Mouse (Mus musculus) midbrain, embryonic 12.5 days (tissue): ENCODE measurements around the gene Tead1. TPM values are rescaled to one million over a fixed set of nuclear protein-coding genes. Genes with fewer than 3 reads are reported as not detected.

ENCODE experiments used
- ATAC-seq: fragments of 200-750 bp; cut with Nextera tagmentation; 2 replicates; pipeline ENCODE4 v1.8.0; 2017; ENCODE audit warnings: low read depth, moderate TSS enrichment, moderate library complexity; ENCODE audit not compliant: low FRiP score
- H3K27ac ChIP-seq: fragments of 300-500 bp; sonication (generic); replicated peaks from 2 replicates; pipeline ENCODE4 v1.5.1; 2016; ENCODE audit warnings: mild to moderate bottlenecking
- H3K27me3 ChIP-seq: fragments of 300-500 bp; sonication (generic); 2 replicates; pipeline ENCODE4 v1.6.1; 2016; ENCODE audit warnings: mild to moderate bottlenecking
- H3K36me3 ChIP-seq: fragments of 300-500 bp; sonication (generic); 2 replicates; pipeline ENCODE4 v1.6.1; 2016
- H3K4me1 ChIP-seq: fragments of 300-500 bp; sonication (generic); 2 replicates; pipeline ENCODE4 v1.6.1; 2016
- H3K4me2 ChIP-seq: fragments of 300-500 bp; sonication (generic); replicated peaks from 2 replicates; pipeline ENCODE4 v1.6.1; 2016; ENCODE audit warnings: mild to moderate bottlenecking, moderate library complexity
- H3K4me3 ChIP-seq: fragments of 300-500 bp; sonication (generic); 2 replicates; pipeline ENCODE4 v1.5.1; 2016; ENCODE audit warnings: mild to moderate bottlenecking
- H3K9ac ChIP-seq: fragments of 300-500 bp; sonication (generic); replicated peaks from 2 replicates; pipeline ENCODE4 v1.6.1; 2016; ENCODE audit warnings: mild to moderate bottlenecking, moderate library complexity
- H3K9me3 ChIP-seq: fragments of 300-500 bp; sonication (generic); 2 replicates; pipeline ENCODE4 v1.6.1; 2016; ENCODE audit warnings: mild to moderate bottlenecking
- WGBS: fragments of 180-500 bp; shearing (Covaris S2); methylation state at CpG from one replicate; pipeline ENCODE4 v1.1.7; 2016; 5-methylcytosine and 5-hydroxymethylcytosine counted together
- polyA plus RNA-seq: library from polyadenylated mRNA; unstranded; fragments of >200 nt; fragmentation: Nextera tagmentation; extraction: Ambion mirVana; gene quantifications from 2 replicates; pipeline ENCODE4 v1.2.1, GENCODE M21; 2016

The Tead1 gene
- polyA plus RNA-seq, 1 experiment from 2014 or later = 20.5 TPM

DNA sequence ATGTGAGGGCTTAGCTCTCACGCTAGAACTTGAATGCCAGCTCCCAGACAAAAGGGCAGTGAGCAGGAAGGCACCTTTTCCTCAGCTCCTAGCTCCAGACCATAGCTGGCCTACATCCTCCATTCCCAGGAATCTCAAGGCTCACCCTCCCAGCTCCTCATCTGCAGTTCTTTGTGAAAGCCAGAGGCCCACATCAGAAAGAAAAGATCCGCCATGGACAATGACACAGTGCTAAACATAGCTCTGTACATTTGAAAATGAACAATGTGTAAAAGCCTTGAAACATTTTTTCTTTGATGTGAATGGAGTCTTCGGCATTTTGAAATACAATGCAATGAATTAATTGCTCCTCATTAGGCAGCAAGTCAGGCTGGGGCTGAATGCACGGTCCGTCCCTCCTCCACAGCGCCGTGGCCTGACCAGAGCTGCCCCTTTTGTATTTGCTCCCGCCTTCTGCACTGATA, 172.2 kb downstream of the Tead1 start:
- Histone ChIP-seq H3K27me3 (no peaks in the 10 kb centered on the region), H3K4me3 (no peak overlapping the region), H3K9ac (no peak overlapping the region), H3K9me3 (no peaks in the 10 kb centered on the region), H3K4me2 (0 out of 2 replicates have a peak overlapping the region, but pooled peaks have one; percentile 8), H3K4me1 (peaks cover 58% of the 10 kb centered on the region), H3K27ac (peak overlapping the region; percentile 62), H3K36me3 (peaks cover 5% of the 10 kb centered on the region; the same call in 1 of the 2 replicates)
- WGBS = 18% methylated on average over 8 of the region's 8 CpGs
- ATAC-seq = peak; percentile 75; the same call in 1 of the 2 replicates

DNA sequence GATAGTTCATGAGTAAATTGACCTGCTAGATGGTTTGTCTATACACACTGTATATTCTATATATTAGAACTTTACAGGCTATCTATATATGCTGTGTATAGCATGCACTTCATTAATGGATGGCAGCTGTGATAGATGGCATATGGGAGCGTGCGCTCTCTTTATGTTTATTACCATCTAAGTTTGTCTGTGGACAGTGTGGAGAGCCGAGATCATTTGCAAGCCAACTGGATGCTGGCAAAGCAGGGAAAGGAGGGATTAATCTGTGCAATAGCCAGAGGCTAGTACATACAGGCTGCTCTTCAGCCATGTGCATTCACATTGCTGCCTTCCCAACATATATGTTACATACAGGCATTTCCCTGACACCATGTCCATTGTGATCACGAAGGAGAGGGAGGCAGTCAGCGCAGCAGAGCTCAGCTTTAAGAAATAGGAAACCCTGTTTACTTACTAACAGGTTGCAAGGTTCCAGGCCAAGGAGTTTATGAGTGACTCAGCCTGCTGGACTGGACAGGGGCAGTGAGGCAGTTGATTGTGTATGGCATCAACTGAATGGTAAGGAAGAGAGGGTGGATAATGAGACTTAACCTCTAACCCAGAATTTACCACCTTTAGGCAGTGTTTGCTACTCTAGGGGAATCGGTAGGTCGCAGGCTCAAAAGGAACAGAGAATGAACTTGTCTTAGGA, 173.2 kb downstream of the Tead1 start:
- 52% methylated on average over 7 of the region's 7 CpGs for WGBS
- Histone ChIP-seq H3K4me3 (no peak overlapping the region), H3K27ac (no peak overlapping the region), H3K4me1 (peaks cover 62% of the 10 kb centered on the region), H3K4me2 (no peak overlapping the region), H3K27me3 (no peaks in the 10 kb centered on the region), H3K36me3 (peaks cover 5% of the 10 kb centered on the region; the same call in 1 of the 2 replicates), H3K9me3 (no peaks in the 10 kb centered on the region), H3K9ac (no peak overlapping the region)
- ATAC-seq = no peak

DNA sequence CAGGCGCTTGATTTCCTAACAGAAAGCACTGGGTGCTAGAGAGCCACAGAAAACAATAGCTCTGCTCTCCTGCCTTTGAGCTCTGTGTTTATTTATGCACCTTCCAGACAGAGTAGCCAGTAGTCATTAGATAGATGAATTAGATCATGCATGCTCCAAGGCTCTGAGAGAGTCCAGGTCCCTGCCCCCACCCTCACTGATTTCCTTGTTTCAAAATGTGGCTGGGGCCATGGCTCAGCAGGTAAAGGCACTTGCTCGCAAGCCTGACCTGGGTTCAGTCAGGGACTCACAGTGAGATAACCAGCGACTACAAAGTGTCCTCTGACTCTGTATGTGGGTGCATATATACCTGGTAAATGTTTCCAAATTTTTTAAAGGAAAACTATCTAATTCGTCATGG, 174.7 kb downstream of the Tead1 start:
- Histone ChIP-seq H3K9ac (no peak overlapping the region), H3K4me1 (peaks cover 62% of the 10 kb centered on the region), H3K4me3 (no peak overlapping the region), H3K27me3 (no peaks in the 10 kb centered on the region), H3K4me2 (no peak overlapping the region), H3K27ac (no peak overlapping the region), H3K9me3 (no peaks in the 10 kb centered on the region), H3K36me3 (peaks cover 15% of the 10 kb centered on the region; the same call in 1 of the 2 replicates)
- ATAC-seq = no peak
- 68% methylated on average over 4 of the region's 4 CpGs for WGBS

DNA sequence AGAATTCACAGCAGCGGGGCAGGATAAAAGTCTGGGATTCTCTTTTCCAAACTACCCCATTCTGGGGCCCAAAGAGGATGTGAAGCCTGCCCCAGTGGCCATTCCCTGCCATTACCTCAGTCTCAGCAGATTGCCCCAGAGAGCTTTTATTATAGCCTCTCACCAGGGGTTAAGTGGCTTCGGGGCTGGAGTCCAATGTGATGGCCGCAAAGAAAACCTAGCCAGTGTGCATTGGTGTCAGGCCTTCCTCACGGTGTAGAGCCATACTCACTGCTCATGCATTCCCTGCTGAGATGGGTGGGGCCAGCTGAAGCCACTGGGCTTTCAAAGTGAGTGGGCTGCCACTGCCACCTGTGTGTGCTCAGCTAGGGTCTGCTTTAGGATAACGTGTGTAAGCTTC, 175.4 kb downstream of the Tead1 start:
- no peaks in the 10 kb centered on the region for H3K27me3 ChIP-seq
- peaks cover 15% of the 10 kb centered on the region; the same call in 1 of the 2 replicates for H3K36me3 ChIP-seq
- peaks cover 62% of the 10 kb centered on the region for H3K4me1 ChIP-seq
- no peaks in the 10 kb centered on the region for H3K9me3 ChIP-seq
- H3K4me2 ChIP-seq = no peak overlapping the region
- WGBS = 19% methylated on average over 5 of the region's 5 CpGs
- H3K27ac ChIP-seq = no peak overlapping the region
- no peak overlapping the region for H3K4me3 ChIP-seq
- no peak overlapping the region for H3K9ac ChIP-seq
- no peak; the same call in 1 of the 2 replicates for ATAC-seq

DNA sequence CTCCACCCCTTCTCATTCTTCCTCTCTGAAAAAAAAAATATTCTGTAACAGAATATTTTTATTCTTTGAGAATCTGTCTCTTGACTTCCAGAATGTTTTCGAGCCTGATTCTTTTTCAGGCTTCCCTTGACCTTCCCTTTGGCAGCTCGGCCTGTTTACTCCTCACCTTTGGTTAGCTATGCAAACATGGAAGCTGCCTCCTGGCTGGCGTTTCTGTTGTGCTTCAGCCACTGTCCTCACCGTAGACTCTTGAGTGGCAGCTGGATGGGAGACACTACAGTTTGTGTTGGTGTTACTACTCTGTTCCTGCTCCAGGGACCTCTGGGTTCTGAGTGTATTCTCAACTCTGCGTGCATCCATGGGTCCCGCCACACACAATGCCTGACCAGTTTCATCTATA, 176.3 kb downstream of the Tead1 start:
- Histone ChIP-seq H3K4me1 (peaks cover 56% of the 10 kb centered on the region), H3K27ac (no peak overlapping the region), H3K4me3 (no peak overlapping the region), H3K9ac (no peak overlapping the region), H3K9me3 (no peaks in the 10 kb centered on the region), H3K36me3 (peaks cover 10% of the 10 kb centered on the region; the same call in 1 of the 2 replicates), H3K27me3 (no peaks in the 10 kb centered on the region), H3K4me2 (no peak overlapping the region)
- WGBS = 72% methylated on average over 6 of the region's 6 CpGs
- ATAC-seq = no peak

DNA sequence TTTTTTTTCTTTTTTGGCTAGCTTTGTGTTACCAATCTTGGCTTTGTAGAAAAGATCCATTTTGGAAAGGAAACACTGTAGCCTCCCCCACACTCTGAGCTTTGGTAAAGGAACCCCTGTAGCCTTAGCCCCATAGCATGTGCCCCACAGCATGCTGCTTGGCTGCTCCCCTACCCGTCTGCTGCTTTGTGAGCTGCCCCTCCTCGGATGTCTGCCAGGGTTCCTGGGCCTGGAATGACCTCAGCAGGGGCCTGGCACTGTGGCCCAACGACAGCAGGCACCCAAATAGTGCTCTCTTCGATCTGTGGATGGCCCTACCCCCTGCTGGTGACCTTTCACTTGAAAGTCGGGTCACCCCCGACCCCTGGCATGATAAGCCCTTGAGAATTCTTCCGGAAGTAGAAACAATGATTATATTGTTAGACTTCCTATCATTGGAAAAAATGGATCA, 177.0 kb downstream of the Tead1 start:
- 25% methylated on average over 7 of the region's 7 CpGs for WGBS
- H3K27ac ChIP-seq = no peak overlapping the region
- no peak for ATAC-seq

DNA sequence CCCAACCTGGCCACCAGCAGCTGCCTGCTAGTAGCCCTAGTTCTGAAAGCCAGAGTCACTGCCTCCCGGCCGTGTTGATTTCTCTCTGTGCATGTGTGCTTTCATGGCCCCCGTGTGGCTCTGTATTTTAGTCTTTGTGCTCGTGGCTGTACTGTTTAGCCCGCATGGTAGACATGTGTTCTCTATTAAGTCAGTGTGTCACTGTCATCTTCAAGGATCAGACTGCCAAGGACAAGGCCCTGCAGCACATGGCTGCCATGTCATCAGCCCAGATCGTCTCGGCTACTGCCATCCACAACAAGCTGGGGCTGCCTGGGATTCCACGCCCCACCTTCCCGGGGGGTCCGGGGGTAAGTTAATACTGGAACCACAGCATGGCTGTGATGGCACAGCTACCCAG, 177.5 kb downstream of the Tead1 start:
- peaks cover 45% of the 10 kb centered on the region for H3K4me1 ChIP-seq
- H3K4me3 ChIP-seq = no peak overlapping the region
- no peaks in the 10 kb centered on the region for H3K27me3 ChIP-seq
- H3K9ac ChIP-seq = no peak overlapping the region
- ATAC-seq = no peak
- WGBS = 72% methylated on average over 10 of the region's 10 CpGs
- H3K36me3 ChIP-seq = peaks cover 15% of the 10 kb centered on the region; the same call in 1 of the 2 replicates
- no peak overlapping the region for H3K4me2 ChIP-seq
- H3K27ac ChIP-seq = no peak overlapping the region
- no peaks in the 10 kb centered on the region for H3K9me3 ChIP-seq

More for the DNA sequence above, 177.0 kb downstream of the Tead1 start:
- no peak overlapping the region for H3K4me3 ChIP-seq
- no peak overlapping the region for H3K9ac ChIP-seq
- H3K36me3 ChIP-seq = peaks cover 11% of the 10 kb centered on the region; the same call in 1 of the 2 replicates
- no peak overlapping the region for H3K4me2 ChIP-seq
- H3K9me3 ChIP-seq = no peaks in the 10 kb centered on the region
- no peaks in the 10 kb centered on the region for H3K27me3 ChIP-seq
- peaks cover 49% of the 10 kb centered on the region for H3K4me1 ChIP-seq

DNA sequence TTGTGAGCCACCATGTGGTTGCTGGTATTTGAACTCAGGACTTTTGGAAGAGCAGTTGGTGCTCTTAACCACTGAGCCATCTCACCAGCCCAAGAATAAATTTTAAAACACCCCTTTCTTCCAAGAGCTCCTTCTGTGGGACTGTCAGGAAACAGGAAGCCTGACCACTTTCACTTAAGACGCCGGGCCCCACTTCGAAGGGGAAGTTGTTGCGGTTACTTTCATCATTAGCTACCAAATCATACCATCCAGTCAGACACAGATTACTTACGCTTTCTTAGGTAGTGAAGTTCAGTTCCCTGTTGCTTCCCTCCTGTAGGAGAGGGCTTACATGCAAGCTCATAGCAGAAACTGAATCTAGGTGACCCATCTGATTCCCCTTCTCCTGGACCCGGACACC, 180.8 kb downstream of the Tead1 start:
- H3K27me3 ChIP-seq = no peaks in the 10 kb centered on the region
- no peak overlapping the region for H3K4me2 ChIP-seq
- H3K9me3 ChIP-seq = no peaks in the 10 kb centered on the region
- 93% methylated on average over 6 of the region's 6 CpGs for WGBS
- no peak for ATAC-seq
- H3K36me3 ChIP-seq = peaks cover 44% of the 10 kb centered on the region
- no peak overlapping the region for H3K9ac ChIP-seq
- H3K27ac ChIP-seq = no peak overlapping the region
- peaks cover 15% of the 10 kb centered on the region for H3K4me1 ChIP-seq
- H3K4me3 ChIP-seq = no peak overlapping the region

DNA sequence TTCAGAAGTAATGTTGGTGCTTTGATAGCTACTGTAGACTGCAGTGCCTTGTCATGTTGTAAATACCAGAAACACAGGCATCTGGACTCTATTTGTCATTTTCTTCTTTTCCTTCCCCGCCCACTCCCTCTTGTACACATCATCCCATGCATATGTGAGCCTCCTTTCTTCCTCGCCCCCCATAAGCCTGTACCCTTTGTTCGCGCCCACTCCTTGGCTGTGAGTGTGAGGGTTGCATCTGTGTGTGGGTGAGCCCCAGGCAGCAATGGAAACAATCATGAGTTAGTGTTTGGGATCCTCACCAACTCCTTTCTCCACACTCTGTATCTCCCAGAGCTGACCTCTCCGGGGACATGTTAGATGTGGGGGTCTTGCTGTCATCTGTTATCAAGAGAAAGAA, 183.0 kb downstream of the Tead1 start:
- 92% methylated on average over 5 of the region's 5 CpGs for WGBS
- ATAC-seq = no peak
- H3K27ac ChIP-seq = no peak overlapping the region
- no peak overlapping the region for H3K4me3 ChIP-seq
- H3K4me2 ChIP-seq = no peak overlapping the region
- H3K27me3 ChIP-seq = no peaks in the 10 kb centered on the region
- H3K9ac ChIP-seq = no peak overlapping the region
- H3K36me3 ChIP-seq = peaks cover 44% of the 10 kb centered on the region
- no peaks in the 10 kb centered on the region for H3K9me3 ChIP-seq
- H3K4me1 ChIP-seq = no peaks in the 10 kb centered on the region

DNA sequence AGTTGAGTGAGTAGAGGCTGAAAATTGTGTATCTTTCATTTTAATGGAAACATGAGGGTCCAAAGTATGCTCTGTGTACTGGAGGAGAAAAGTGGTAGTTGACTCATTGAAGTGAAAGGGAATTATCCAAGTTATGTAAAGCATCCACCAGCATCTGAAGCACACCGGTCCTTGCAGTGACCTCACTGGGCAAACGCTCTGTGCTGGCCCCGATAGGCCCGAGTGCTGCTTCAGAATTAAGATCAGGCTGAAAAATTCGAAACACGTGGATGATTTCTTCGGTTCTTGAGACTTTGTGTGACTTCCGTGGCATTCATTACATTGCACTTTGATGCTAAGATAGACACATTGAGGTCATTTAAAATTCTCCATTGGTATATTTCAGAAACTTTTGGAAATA, 185.1 kb downstream of the Tead1 start:
- Histone ChIP-seq H3K4me1 (peaks cover 5% of the 10 kb centered on the region; the same call in 1 of the 2 replicates), H3K27ac (no peak overlapping the region), H3K4me3 (no peak overlapping the region), H3K36me3 (peaks cover 34% of the 10 kb centered on the region), H3K27me3 (no peaks in the 10 kb centered on the region), H3K9me3 (no peaks in the 10 kb centered on the region), H3K9ac (no peak overlapping the region), H3K4me2 (no peak overlapping the region)
- 92% methylated on average over 8 of the region's 8 CpGs for WGBS
- ATAC-seq = no peak

DNA sequence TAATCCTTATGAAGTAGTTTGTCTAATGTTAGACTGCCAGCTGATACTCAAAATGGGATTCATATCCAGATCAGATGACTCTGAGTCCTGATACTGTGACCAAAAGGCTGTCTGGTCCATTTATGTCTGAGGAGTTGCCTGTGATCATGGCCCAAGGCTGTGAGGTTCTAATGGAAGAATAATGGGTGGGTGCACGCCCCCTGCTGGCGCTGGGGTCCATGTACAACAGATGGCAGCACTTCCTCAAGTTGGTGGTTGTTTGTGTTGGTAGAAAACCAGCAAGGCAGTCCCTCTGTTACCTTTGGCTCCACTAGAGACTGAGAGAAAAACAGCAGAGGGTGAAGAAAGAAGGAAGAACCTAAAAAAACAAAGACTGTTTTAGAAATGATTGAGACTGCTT, 186.6 kb downstream of the Tead1 start:
- H3K36me3 ChIP-seq = peaks cover 40% of the 10 kb centered on the region

DNA sequence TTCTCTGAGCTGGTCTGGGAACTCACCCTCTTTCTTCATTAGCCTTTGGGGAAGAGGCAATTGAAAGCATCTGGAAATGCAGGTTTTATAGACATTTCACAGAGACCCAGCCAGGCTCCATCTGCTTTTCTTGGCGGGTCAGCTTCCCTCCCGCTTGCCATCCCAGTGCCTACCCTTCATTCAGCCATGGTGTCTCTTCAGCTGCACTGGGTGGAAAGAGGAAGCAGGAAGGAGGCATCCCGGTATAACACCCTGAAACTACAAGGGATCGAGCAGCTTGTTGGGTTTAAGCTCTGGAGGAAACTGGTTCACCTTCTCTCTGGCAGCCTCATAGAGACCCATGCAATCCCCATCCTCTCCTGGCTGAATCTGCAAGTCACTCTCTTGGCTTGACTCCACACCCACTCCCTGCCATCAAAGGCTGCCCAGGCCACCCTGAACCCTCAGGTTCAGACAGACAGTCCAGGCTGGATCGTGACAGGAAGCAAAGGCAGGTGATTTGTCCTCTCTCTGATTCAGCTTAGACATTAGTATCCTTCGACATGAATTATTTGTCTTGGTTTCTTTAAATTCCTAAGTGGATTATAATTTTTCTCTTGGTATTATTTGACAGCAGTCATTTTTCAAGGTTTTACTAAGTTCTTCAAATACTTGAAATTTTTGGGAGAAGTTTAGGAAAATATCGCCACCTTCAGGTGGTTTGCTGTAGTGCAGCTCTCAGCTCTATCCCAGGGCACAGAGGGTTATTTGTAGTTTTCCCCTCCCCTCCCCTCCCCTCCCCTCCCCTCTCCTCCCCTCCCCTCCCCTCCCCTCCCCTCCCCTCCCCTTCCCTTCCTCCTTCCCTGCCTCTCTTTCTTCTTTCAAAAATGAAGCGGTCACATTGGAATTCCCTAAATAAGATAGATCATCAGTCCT, 189.7 kb downstream of the Tead1 start:
- peaks cover 15% of the 10 kb centered on the region; the same call in 1 of the 2 replicates for H3K36me3 ChIP-seq
- H3K9me3 ChIP-seq = no peaks in the 10 kb centered on the region
- H3K9ac ChIP-seq = no peak overlapping the region
- no peak overlapping the region for H3K4me2 ChIP-seq
- 0 out of 2 replicates have a peak overlapping the region, but pooled peaks have one; percentile 52 for H3K27ac ChIP-seq
- WGBS = 62% methylated on average over 7 of the region's 8 CpGs
- no peak overlapping the region for H3K4me3 ChIP-seq
- H3K27me3 ChIP-seq = no peaks in the 10 kb centered on the region
- peaks cover 5% of the 10 kb centered on the region for H3K4me1 ChIP-seq
- no peak for ATAC-seq

More for the DNA sequence above, 186.6 kb downstream of the Tead1 start:
- WGBS = 7% methylated on average over 2 of the region's 2 CpGs
- Histone ChIP-seq H3K4me1 (peaks cover 5% of the 10 kb centered on the region; the same call in 1 of the 2 replicates), H3K4me3 (no peak overlapping the region), H3K4me2 (no peak overlapping the region), H3K9me3 (no peaks in the 10 kb centered on the region), H3K27me3 (no peaks in the 10 kb centered on the region), H3K9ac (no peak overlapping the region), H3K27ac (no peak overlapping the region)
- ATAC-seq = no peak
